Mouse (Mus musculus) intestine, embryonic 14.5 days (tissue): Measurements from ENCODE around the gene Tenm4. TPM values are rescaled to one million over a fixed set of nuclear protein-coding genes. Genes with fewer than 3 reads are reported as not detected.

Source experiments
- ATAC-seq: fragments of 200-750 bp; cut with Nextera tagmentation; replicated peaks from 2 replicates; pipeline ENCODE4 v1.8.0; 2017; ENCODE audit warnings: low read depth, moderate number of reproducible peaks, moderate TSS enrichment, moderate library complexity; ENCODE audit not compliant: low FRiP score, low TSS enrichment
- DNase-seq: peaks from one replicate; pipeline ENCODE4 v3.0.0-alpha.2; 2018; ENCODE audit warnings: low spot score
- H3K27ac ChIP-seq: fragments of 300-500 bp; sonication (generic); 2 replicates; pipeline ENCODE4 v1.5.1; 2014; ENCODE audit warnings: low read depth, mild to moderate bottlenecking, control low read depth
- H3K27me3 ChIP-seq: fragments of 300-500 bp; sonication (generic); replicated peaks from 2 replicates; pipeline ENCODE4 v1.6.1; 2014; ENCODE audit warnings: low read length, control low read depth; ENCODE audit not compliant: control insufficient read depth, insufficient read depth
- H3K36me3 ChIP-seq: fragments of 300-500 bp; sonication (generic); 2 replicates; pipeline ENCODE4 v1.6.1; 2014; ENCODE audit warnings: low read length, control low read depth; ENCODE audit not compliant: control insufficient read depth, insufficient read depth
- H3K4me1 ChIP-seq: fragments of 300-500 bp; sonication (generic); replicated peaks from 2 replicates; pipeline ENCODE4 v1.6.1; 2014; ENCODE audit warnings: low read length, control low read depth, mixed read lengths; ENCODE audit not compliant: control insufficient read depth, insufficient read depth
- H3K4me2 ChIP-seq: fragments of 300-500 bp; sonication (generic); 2 replicates; pipeline ENCODE4 v1.6.1; 2014; ENCODE audit warnings: low read length
- H3K4me3 ChIP-seq: fragments of 300-500 bp; sonication (generic); 2 replicates; pipeline ENCODE4 v1.5.1; 2014; ENCODE audit warnings: low read depth, low read length, control low read depth, mixed read lengths
- H3K9ac ChIP-seq: fragments of 300-500 bp; sonication (generic); 2 replicates; pipeline ENCODE4 v1.6.1; 2014; ENCODE audit warnings: mild to moderate bottlenecking, low read length
- H3K9me3 ChIP-seq: fragments of 300-500 bp; sonication (generic); 2 replicates; pipeline ENCODE4 v1.6.1; 2016; ENCODE audit warnings: low read length, control low read depth; ENCODE audit not compliant: control insufficient read depth
- WGBS: fragments of 180-500 bp; shearing (Covaris S2); extraction: QIAGEN DNeasy Blood & Tissue Kit; methylation state at CpG from one replicate; pipeline ENCODE4 v1.1.7; 2014; 5-methylcytosine and 5-hydroxymethylcytosine counted together
- polyA plus RNA-seq: library from polyadenylated mRNA; unstranded; fragments of >200 nt; fragmentation: Nextera tagmentation; extraction: Ambion mirVana; gene quantifications from 2 replicates; pipeline ENCODE4 v1.2.1, GENCODE M21; 2014

The Tenm4 gene
- polyA plus RNA-seq, 1 experiment from 2014 or later = 36.5 TPM

- H3K27ac ChIP-seq = no peak overlapping the region
- 94% methylated on average over 2 of the region's 2 CpGs for WGBS
- no peak overlapping the region for H3K4me3 ChIP-seq
- ATAC-seq (no peak), DNase-seq (no peak)
- no peaks in the 10 kb centered on the region for H3K36me3 ChIP-seq
- H3K27me3 ChIP-seq = no peaks in the 10 kb centered on the region
- no peak overlapping the region for H3K4me2 ChIP-seq
- no peak overlapping the region for H3K9ac ChIP-seq
- H3K4me1 ChIP-seq = 0 out of 2 replicates have a peak, but pooled peaks cover 5% of the 10 kb centered on the region
- no peaks in the 10 kb centered on the region for H3K9me3 ChIP-seq
Observed at GRCm38 (mm10) chr7:96343667-96344066, 172.6 kb downstream of the Tenm4 start.

- no peak overlapping the region for H3K4me3 ChIP-seq
- H3K4me1 ChIP-seq = no peaks in the 10 kb centered on the region
- H3K27me3 ChIP-seq = no peaks in the 10 kb centered on the region
- 70% methylated on average over 8 of the region's 8 CpGs for WGBS
- no peak for DNase-seq
- no peaks in the 10 kb centered on the region for H3K9me3 ChIP-seq
- no peak overlapping the region for H3K9ac ChIP-seq
- H3K36me3 ChIP-seq = no peaks in the 10 kb centered on the region
- ATAC-seq = no peak
- H3K27ac ChIP-seq = no peak overlapping the region
- no peak overlapping the region for H3K4me2 ChIP-seq
Observed at GRCm38 (mm10) chr7:96352671-96353070, 181.6 kb downstream of the Tenm4 start.

DNA sequence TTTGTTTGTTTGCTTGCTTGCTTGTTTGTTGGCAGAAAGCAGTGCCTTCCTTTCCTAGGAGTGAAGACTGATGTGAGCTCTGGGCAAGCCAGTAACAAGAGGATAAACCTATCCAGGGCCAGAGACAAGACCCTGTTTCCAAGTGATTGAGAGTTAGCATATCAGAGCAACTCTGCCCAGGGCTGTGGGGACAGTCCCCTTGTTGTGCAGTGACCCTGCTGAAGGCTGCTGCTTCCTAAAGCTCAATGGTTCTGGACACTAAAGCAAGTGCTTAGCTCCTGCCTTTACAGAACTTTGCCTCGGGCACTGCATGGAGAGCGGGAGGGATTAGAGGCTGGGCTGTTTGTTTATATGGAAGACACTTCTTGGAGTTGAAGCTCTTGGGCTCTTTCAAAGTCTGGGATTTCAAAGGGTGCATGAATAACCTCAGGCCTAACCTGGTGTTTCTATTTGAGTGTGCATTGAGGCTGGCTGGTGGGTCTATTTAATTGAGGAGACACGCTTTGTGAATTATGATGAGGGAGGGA is 185.3 kb downstream of the Tenm4 start:
- DNase-seq = no peak
- Histone ChIP-seq H3K9ac (no peak overlapping the region), H3K27me3 (no peaks in the 10 kb centered on the region), H3K4me3 (no peak overlapping the region), H3K27ac (no peak overlapping the region), H3K9me3 (no peaks in the 10 kb centered on the region), H3K36me3 (no peaks in the 10 kb centered on the region), H3K4me2 (no peak overlapping the region), H3K4me1 (no peaks in the 10 kb centered on the region)
- ATAC-seq = no peak
- WGBS = 37% methylated on average over 3 of the region's 3 CpGs

GRCm38 (mm10) chr7:96357550-96357949 is 186.5 kb downstream of the Tenm4 start:
- Histone ChIP-seq H3K4me2 (no peak overlapping the region), H3K27me3 (no peaks in the 10 kb centered on the region), H3K27ac (no peak overlapping the region), H3K9ac (no peak overlapping the region), H3K4me1 (no peaks in the 10 kb centered on the region), H3K36me3 (no peaks in the 10 kb centered on the region), H3K4me3 (no peak overlapping the region), H3K9me3 (no peaks in the 10 kb centered on the region)
- ATAC-seq = no peak
- 30% methylated on average over 6 of the region's 6 CpGs for WGBS
- DNase-seq = no peak

DNA sequence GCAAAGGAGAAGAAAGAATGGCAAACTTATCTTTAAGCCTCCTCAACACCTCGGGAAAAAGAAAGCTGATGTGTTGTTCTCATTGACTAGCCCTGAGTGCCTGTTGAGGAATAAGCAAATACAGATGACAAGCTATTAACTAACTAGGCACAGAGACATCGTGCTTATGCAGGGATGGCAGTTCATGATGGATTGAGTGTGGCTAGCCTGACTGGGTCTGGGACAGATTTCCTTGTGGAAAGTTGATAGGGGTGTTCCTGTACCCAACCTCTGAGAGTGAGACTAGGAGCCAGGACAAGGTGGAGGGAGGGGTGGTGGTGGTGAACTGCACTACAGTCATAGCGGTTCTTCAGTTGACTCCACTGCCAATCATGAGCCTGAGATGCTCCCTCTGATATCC is 192.3 kb downstream of the Tenm4 start:
- H3K9ac ChIP-seq = no peak overlapping the region
- DNase-seq (no peak), ATAC-seq (no peak)
- H3K27ac ChIP-seq = no peak overlapping the region
- H3K4me3 ChIP-seq = no peak overlapping the region
- H3K4me1 ChIP-seq = no peaks in the 10 kb centered on the region
- no peaks in the 10 kb centered on the region for H3K36me3 ChIP-seq
- H3K4me2 ChIP-seq = no peak overlapping the region
- 53% methylated on average over 3 of the region's 3 CpGs for WGBS
- no peaks in the 10 kb centered on the region for H3K9me3 ChIP-seq
- H3K27me3 ChIP-seq = no peaks in the 10 kb centered on the region

- H3K9me3 ChIP-seq = no peaks in the 10 kb centered on the region
- WGBS = 58% methylated on average over 4 of the region's 4 CpGs
- H3K9ac ChIP-seq = no peak overlapping the region
- H3K4me2 ChIP-seq = no peak overlapping the region
- ATAC-seq = no peak
- no peaks in the 10 kb centered on the region for H3K36me3 ChIP-seq
- no peak for DNase-seq
- no peak overlapping the region for H3K27ac ChIP-seq
- H3K27me3 ChIP-seq = no peaks in the 10 kb centered on the region
- H3K4me1 ChIP-seq = no peaks in the 10 kb centered on the region
- H3K4me3 ChIP-seq = no peak overlapping the region
Observed at GRCm38 (mm10) chr7:96369947-96370346, 198.9 kb downstream of the Tenm4 start.

DNA sequence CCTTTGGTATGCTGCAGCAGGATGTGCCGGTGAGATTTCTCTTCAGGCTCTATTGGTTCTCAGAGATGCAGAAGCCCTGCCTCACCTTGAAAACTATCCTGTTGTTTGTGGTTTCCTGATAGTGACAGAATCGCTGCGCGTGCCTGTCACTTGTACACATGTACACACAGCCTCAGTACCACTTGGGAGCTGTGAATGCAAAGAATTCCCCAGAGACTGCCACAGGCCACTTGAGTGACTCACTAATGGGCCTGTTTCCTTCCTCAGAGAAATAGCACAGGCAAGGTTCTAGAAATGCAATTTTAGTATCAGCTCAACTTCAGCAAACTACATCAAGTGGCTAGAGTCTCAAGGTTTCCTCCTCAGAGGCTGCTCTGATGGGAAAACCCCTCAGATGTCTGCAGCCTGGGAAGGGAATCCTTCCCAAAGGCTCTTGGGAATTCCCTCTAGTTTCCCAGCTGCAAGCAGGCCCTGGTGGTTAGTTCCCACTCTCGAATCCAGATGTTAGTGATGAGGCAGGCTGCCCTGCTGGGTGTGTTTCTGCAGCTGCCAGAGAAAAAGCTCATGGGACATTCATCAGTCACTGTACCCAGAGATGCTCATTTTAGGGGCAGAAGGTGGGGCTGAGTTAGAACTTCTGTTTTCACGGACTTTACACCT is 203.1 kb downstream of the Tenm4 start:
- Histone ChIP-seq H3K27ac (no peak overlapping the region), H3K36me3 (no peaks in the 10 kb centered on the region), H3K9me3 (no peaks in the 10 kb centered on the region), H3K4me2 (no peak overlapping the region), H3K9ac (no peak overlapping the region), H3K27me3 (no peaks in the 10 kb centered on the region), H3K4me1 (no peaks in the 10 kb centered on the region), H3K4me3 (no peak overlapping the region)
- no peak for DNase-seq
- WGBS = 74% methylated on average over 6 of the region's 6 CpGs
- no peak for ATAC-seq

DNA sequence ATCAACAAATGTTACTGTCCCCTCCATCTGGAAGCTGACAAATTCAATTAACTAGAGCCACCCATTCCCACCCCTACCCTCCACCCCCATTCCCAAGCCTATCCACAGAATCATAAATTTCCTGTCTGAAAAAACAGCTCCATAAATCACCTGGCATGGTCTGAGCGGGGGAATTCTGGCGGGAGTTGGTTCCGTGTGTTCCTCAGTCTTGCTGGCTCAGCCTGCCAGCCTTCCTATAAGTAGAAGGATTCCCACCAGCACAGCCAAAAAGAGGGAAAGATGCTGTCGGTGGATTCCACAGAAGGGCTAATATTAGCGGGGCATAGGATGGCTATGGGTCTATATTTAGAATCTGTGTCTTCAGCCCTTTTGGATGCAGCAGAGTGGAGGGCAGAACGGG is 204.5 kb downstream of the Tenm4 start:
- no peak for DNase-seq
- H3K9me3 ChIP-seq = no peaks in the 10 kb centered on the region
- no peaks in the 10 kb centered on the region for H3K27me3 ChIP-seq
- H3K4me3 ChIP-seq = no peak overlapping the region
- no peak overlapping the region for H3K27ac ChIP-seq
- H3K9ac ChIP-seq = no peak overlapping the region
- no peaks in the 10 kb centered on the region for H3K36me3 ChIP-seq
- ATAC-seq = no peak
- no peaks in the 10 kb centered on the region for H3K4me1 ChIP-seq
- WGBS = 51% methylated on average over 6 of the region's 6 CpGs
- no peak overlapping the region for H3K4me2 ChIP-seq
